Mouse (Mus musculus): ENCODE measurements around the gene Tbc1d22a. TPM values are rescaled to one million over a fixed set of nuclear protein-coding genes. Genes with fewer than 3 reads are reported as not detected.

Gene Tbc1d22a
- polyA plus RNA-seq, 1 experiment: 56.5 TPM

DNA sequence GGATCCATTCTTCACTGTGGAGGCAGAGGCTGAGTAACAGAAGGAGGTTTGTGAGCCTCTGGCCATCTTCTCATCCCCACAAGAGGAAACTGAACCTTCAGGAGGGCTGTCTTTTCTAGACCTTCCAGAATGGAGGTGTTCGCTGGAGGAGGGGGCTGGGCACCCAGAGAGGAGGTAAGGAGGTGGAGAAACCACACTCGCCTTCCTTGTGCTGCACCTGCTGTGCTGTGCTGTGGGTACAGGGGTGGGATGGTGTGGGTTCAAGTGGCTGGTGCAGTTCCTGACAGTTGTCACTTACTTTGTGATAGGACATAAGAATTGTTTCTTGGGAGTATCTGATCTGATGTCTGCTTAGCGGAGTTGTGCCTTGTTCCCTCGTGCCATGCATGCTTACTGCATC is 118.9 kb downstream of the Tbc1d22a start:
- Histone ChIP-seq H3K4me1 (replicated peaks; ENCODE audit: control insufficient read depth, insufficient read depth, low read length) (peaks cover 71% of the 10 kb centered on the region), H3K36me3 (ENCODE audit: control insufficient read depth, insufficient read depth, low read length) (no peaks in the 10 kb centered on the region), H3K27me3 (ENCODE audit: control insufficient read depth, insufficient read depth, low read length) (no peaks in the 10 kb centered on the region), H3K4me3 (ENCODE audit: control insufficient read depth, insufficient read depth, low read length) (peak overlapping the region; percentile 12; the same call in 1 of the 2 replicates), H3K27ac (ENCODE audit: control insufficient read depth, insufficient read depth, low read length) (peak overlapping the region; percentile 100)
- peak; percentile 86 for DNase-seq
- 10% methylated on average over 4 of the region's 4 CpGs for WGBS
- TF ChIP-seq POLR2A (IDR thresholded peaks at IDR 0.05; ENCODE audit: control insufficient read depth, extremely low read depth, insufficient read depth, low read length, poor library complexity) (0 out of 2 replicates have a peak, but pooled peaks have one; percentile 13), CTCF (IDR thresholded peaks at IDR 0.05; ENCODE audit: borderline replicate concordance, control insufficient read depth, extremely low read depth, insufficient read depth, low read length, poor library complexity) (0 out of 2 replicates have a peak, but pooled peaks have one; percentile 13)

DNA sequence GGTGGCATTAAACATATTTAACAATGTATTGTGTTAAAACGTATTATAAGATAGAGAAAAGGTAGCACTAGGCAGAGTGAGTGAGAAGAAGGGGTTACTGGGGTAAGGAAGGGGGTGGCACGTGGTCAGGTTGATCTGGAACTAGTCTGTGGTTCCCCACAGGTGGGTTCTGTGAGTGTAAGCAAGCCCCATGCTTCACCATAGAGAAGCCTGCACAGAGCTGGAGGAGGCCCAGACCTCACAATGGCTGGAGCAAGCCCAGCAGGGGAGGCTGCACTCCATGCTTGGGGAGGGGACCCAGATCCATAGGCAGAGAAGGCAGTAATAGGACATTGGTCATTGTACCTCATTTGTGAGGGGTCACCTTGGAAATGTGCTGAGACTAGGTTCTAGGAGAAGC is 119.3 kb downstream of the Tbc1d22a start:
- Histone ChIP-seq H3K36me3 (ENCODE audit: control insufficient read depth, insufficient read depth, low read length) (no peaks in the 10 kb centered on the region), H3K27me3 (ENCODE audit: control insufficient read depth, insufficient read depth, low read length) (no peaks in the 10 kb centered on the region), H3K4me3 (ENCODE audit: control insufficient read depth, insufficient read depth, low read length) (no peak overlapping the region), H3K27ac (ENCODE audit: control insufficient read depth, insufficient read depth, low read length) (peak overlapping the region; percentile 100), H3K4me1 (replicated peaks; ENCODE audit: control insufficient read depth, insufficient read depth, low read length) (peaks cover 76% of the 10 kb centered on the region)
- 10% methylated on average over 2 of the region's 2 CpGs for WGBS
- peak; percentile 74 for DNase-seq
- TF ChIP-seq POLR2A (IDR thresholded peaks at IDR 0.05; ENCODE audit: control insufficient read depth, extremely low read depth, insufficient read depth, low read length, poor library complexity) (no peak), CTCF (IDR thresholded peaks at IDR 0.05; ENCODE audit: borderline replicate concordance, control insufficient read depth, extremely low read depth, insufficient read depth, low read length, poor library complexity) (no peak)

DNA sequence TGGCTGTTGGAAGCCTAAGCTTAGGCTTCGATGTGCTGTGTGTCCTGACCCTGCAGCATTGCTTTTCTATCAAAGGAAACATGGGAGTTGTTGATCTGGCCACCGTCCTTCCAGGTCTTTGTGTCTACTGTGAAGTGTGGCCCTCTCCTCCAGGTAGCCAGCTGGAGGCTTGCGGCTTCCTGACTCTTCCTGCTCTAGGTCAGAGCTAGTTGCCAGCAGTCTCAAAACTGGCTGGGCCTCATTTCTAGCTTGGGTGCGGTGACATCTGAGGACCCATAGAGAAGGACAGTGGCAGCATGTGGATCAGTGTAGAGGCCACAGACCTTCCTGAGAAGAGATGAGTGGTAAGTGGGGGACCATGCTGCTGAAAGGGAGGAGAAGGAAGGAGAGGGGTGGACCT is 120.0 kb downstream of the Tbc1d22a start:
- peaks cover 82% of the 10 kb centered on the region for H3K4me1 ChIP-seq (replicated peaks; ENCODE audit: control insufficient read depth, insufficient read depth, low read length)
- H3K4me3 ChIP-seq (ENCODE audit: control insufficient read depth, insufficient read depth, low read length): peak overlapping the region; percentile 9
- no peaks in the 10 kb centered on the region for H3K36me3 ChIP-seq (ENCODE audit: control insufficient read depth, insufficient read depth, low read length)
- no peaks in the 10 kb centered on the region for H3K27me3 ChIP-seq (ENCODE audit: control insufficient read depth, insufficient read depth, low read length)
- WGBS: 47% methylated on average over 4 of the region's 4 CpGs
- TF ChIP-seq POLR2A (IDR thresholded peaks at IDR 0.05; ENCODE audit: control insufficient read depth, extremely low read depth, insufficient read depth, low read length, poor library complexity) (no peak), CTCF (IDR thresholded peaks at IDR 0.05; ENCODE audit: borderline replicate concordance, control insufficient read depth, extremely low read depth, insufficient read depth, low read length, poor library complexity) (no peak)
- peak overlapping the region; percentile 100 for H3K27ac ChIP-seq (ENCODE audit: control insufficient read depth, insufficient read depth, low read length)
- peak; percentile 43 for DNase-seq

DNA sequence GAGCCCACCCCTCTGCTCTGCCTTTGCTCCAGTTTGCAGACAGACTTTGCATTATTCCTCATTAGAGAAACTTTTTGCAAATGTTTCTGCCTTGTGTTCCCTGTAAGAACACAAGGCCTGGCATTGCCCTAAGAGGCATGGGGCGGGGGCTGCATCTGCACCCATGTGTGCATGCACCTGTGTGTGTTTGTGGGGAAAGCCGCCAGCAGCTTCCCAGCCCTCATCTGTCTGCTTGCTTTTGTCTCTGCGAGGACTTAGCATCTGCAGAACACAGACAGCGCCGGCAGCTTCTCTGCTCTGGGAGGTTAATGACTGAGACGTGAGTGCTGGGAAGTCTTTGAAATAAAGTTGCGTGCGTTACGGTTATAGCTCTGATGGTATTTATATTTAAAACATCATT is 120.5 kb downstream of the Tbc1d22a start:
- DNase-seq: peak; percentile 85
- TF ChIP-seq POLR2A (IDR thresholded peaks at IDR 0.05; ENCODE audit: control insufficient read depth, extremely low read depth, insufficient read depth, low read length, poor library complexity) (0 out of 2 replicates have a peak, but pooled peaks have one; percentile 35), CTCF (IDR thresholded peaks at IDR 0.05; ENCODE audit: borderline replicate concordance, control insufficient read depth, extremely low read depth, insufficient read depth, low read length, poor library complexity) (no peak)
- WGBS: 13% methylated on average over 9 of the region's 9 CpGs
- Histone ChIP-seq H3K27me3 (ENCODE audit: control insufficient read depth, insufficient read depth, low read length) (no peaks in the 10 kb centered on the region), H3K27ac (ENCODE audit: control insufficient read depth, insufficient read depth, low read length) (peak overlapping the region; percentile 100), H3K4me1 (replicated peaks; ENCODE audit: control insufficient read depth, insufficient read depth, low read length) (peaks cover 82% of the 10 kb centered on the region), H3K4me3 (ENCODE audit: control insufficient read depth, insufficient read depth, low read length) (peak overlapping the region; percentile 9), H3K36me3 (ENCODE audit: control insufficient read depth, insufficient read depth, low read length) (no peaks in the 10 kb centered on the region)

DNA sequence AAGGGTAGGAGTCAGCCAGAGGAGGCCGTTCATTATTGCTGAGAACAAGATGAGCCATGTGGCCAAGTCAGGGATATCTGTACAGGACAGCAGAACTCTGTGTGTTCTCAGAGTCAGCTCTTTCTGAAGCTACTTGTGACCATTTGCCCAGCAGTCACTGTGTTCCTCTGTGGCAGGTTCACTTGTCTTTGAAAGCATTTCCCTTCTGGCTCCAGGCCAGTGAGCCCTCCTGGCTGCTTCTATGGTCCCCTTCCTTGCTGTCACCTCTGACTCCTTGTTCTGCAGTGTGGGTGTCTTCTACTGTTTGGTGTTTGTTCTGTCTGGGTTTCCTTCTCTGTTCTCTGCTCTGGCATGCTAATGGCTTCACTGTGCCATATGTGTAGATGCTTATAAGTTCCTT is 121.5 kb downstream of the Tbc1d22a start:
- peak overlapping the region; percentile 34; the same call in 1 of the 2 replicates for H3K4me3 ChIP-seq (ENCODE audit: control insufficient read depth, insufficient read depth, low read length)
- 81% methylated on average over 1 of the region's 1 CpGs for WGBS
- H3K4me1 ChIP-seq (replicated peaks; ENCODE audit: control insufficient read depth, insufficient read depth, low read length): peaks cover 84% of the 10 kb centered on the region
- DNase-seq: peak; percentile 46
- TF ChIP-seq POLR2A (IDR thresholded peaks at IDR 0.05; ENCODE audit: control insufficient read depth, extremely low read depth, insufficient read depth, low read length, poor library complexity): no peak
- no peak for TF ChIP-seq CTCF (IDR thresholded peaks at IDR 0.05; ENCODE audit: borderline replicate concordance, control insufficient read depth, extremely low read depth, insufficient read depth, low read length, poor library complexity)
- H3K27me3 ChIP-seq (ENCODE audit: control insufficient read depth, insufficient read depth, low read length): no peaks in the 10 kb centered on the region
- peak overlapping the region; percentile 100 for H3K27ac ChIP-seq (ENCODE audit: control insufficient read depth, insufficient read depth, low read length)
- H3K36me3 ChIP-seq (ENCODE audit: control insufficient read depth, insufficient read depth, low read length): no peaks in the 10 kb centered on the region

DNA sequence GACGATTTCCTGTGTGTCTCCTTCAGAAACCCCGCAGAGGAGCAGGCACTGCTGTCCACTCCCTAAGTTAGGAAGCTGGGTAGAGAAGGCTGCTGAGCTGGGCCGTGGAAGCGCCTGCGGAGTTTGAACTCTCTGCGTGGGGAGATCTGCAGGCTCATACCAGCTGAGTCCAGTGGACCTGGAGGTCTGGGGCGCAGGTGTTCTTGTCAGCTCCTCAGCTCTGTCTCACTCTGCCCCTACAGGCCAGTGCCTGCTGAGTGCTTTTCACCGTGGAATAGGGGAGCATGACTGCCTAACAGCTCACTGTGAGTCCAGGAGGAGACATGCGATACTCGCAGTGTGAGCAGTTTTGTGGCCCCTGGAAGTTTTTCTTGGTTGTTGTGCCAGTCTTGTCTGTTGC is 123.5 kb downstream of the Tbc1d22a start:
- WGBS: 59% methylated on average over 10 of the region's 10 CpGs
- peak overlapping the region; percentile 100 for H3K27ac ChIP-seq (ENCODE audit: control insufficient read depth, insufficient read depth, low read length)
- peaks cover 75% of the 10 kb centered on the region for H3K4me1 ChIP-seq (replicated peaks; ENCODE audit: control insufficient read depth, insufficient read depth, low read length)
- peak; percentile 74 for DNase-seq
- no peaks in the 10 kb centered on the region for H3K27me3 ChIP-seq (ENCODE audit: control insufficient read depth, insufficient read depth, low read length)
- H3K4me3 ChIP-seq (ENCODE audit: control insufficient read depth, insufficient read depth, low read length): no peak overlapping the region
- TF ChIP-seq POLR2A (IDR thresholded peaks at IDR 0.05; ENCODE audit: control insufficient read depth, extremely low read depth, insufficient read depth, low read length, poor library complexity): no peak
- peak; percentile 73; the same call in 1 of the 2 replicates for TF ChIP-seq CTCF (IDR thresholded peaks at IDR 0.05; ENCODE audit: borderline replicate concordance, control insufficient read depth, extremely low read depth, insufficient read depth, low read length, poor library complexity)
- H3K36me3 ChIP-seq (ENCODE audit: control insufficient read depth, insufficient read depth, low read length): no peaks in the 10 kb centered on the region

DNA sequence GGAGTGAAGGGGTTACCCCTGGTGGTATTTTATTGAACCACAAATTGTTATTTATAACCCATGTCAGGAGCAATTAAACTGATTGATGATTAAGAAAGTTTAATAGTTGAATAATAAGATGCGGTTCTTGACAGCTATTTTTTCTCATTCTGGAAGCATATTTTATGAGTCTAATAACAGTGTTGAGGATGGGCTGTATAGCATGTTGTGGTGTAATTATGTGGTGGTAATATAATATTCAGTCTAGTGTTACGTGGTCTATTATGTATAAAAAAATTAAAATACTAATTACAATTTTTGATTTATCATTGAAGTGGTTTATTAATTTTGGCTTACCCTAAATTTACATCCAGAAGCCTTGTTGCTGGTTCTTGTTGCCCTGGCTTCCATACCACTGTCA is 125.5 kb downstream of the Tbc1d22a start:
- H3K4me3 ChIP-seq (ENCODE audit: control insufficient read depth, insufficient read depth, low read length): no peak overlapping the region
- no peak overlapping the region for H3K27ac ChIP-seq (ENCODE audit: control insufficient read depth, insufficient read depth, low read length)
- H3K27me3 ChIP-seq (ENCODE audit: control insufficient read depth, insufficient read depth, low read length): no peaks in the 10 kb centered on the region
- over 99% methylated on average over 2 of the region's 2 CpGs for WGBS
- no peak for DNase-seq
- no peaks in the 10 kb centered on the region for H3K36me3 ChIP-seq (ENCODE audit: control insufficient read depth, insufficient read depth, low read length)
- TF ChIP-seq POLR2A (IDR thresholded peaks at IDR 0.05; ENCODE audit: control insufficient read depth, extremely low read depth, insufficient read depth, low read length, poor library complexity) (no peak), CTCF (IDR thresholded peaks at IDR 0.05; ENCODE audit: borderline replicate concordance, control insufficient read depth, extremely low read depth, insufficient read depth, low read length, poor library complexity) (no peak)
- peaks cover 72% of the 10 kb centered on the region for H3K4me1 ChIP-seq (replicated peaks; ENCODE audit: control insufficient read depth, insufficient read depth, low read length)

All from thymus, adult 2 months (tissue).